Mouse (Mus musculus) forebrain, embryonic 14.5 days (tissue): ENCODE data around the gene Sap18. TPM values are rescaled to one million over a fixed set of nuclear protein-coding genes. Genes with fewer than 3 reads are reported as not detected.
A peak's percentile ranks its signal among the peaks of the same experiment; 100 is the strongest.
"Not testable (repeated sequence)": the region's sequence is repeated elsewhere in the genome, so short reads cannot be mapped to it uniquely, and the experiment has no call there.

ENCODE experiments used
- ATAC-seq: fragments of 200-750 bp; cut with Nextera tagmentation; 2 replicates; pipeline ENCODE4 v1.8.0; 2017; ENCODE audit warnings: mild to moderate bottlenecking, moderate library complexity
- DNase-seq: peaks from one replicate; pipeline ENCODE4 v3.0.0-alpha.2; 2015; ENCODE audit warnings: low spot score
- H3K27ac ChIP-seq: fragments of 300-500 bp; sonication (generic); 2 replicates; pipeline ENCODE4 v1.5.1; 2014; ENCODE audit warnings: low read depth, mild to moderate bottlenecking, control low read depth, low read length, moderate library complexity
- H3K27me3 ChIP-seq: fragments of 300-500 bp; sonication (generic); replicated peaks from 2 replicates; pipeline ENCODE4 v1.6.1; 2014; ENCODE audit warnings: low read length, control low read depth, mixed read lengths; ENCODE audit not compliant: control insufficient read depth, insufficient read depth
- H3K36me3 ChIP-seq: fragments of 300-500 bp; sonication (generic); 2 replicates; pipeline ENCODE4 v1.6.1; 2014; ENCODE audit warnings: low read length, control low read depth; ENCODE audit not compliant: control insufficient read depth, insufficient read depth
- H3K4me1 ChIP-seq: fragments of 300-500 bp; sonication (generic); 2 replicates; pipeline ENCODE4 v1.6.1; 2014; ENCODE audit warnings: antibody characterized with exemption, low read length, control low read depth; ENCODE audit not compliant: control insufficient read depth, insufficient read depth
- H3K4me2 ChIP-seq: fragments of 300-500 bp; sonication (generic); 2 replicates; pipeline ENCODE4 v1.6.1; 2014; ENCODE audit warnings: mild to moderate bottlenecking, control low read depth, low read length
- H3K4me3 ChIP-seq: fragments of 300-500 bp; sonication (generic); 2 replicates; pipeline ENCODE4 v1.5.1; 2014; ENCODE audit warnings: low read depth, low read length, control low read depth
- H3K9ac ChIP-seq: fragments of 300-500 bp; sonication (generic); 2 replicates; pipeline ENCODE4 v1.6.1; 2014; ENCODE audit warnings: mild to moderate bottlenecking, low read length, control low read depth, moderate library complexity
- H3K9me3 ChIP-seq: fragments of 300-500 bp; sonication (generic); replicated peaks from 2 replicates; pipeline ENCODE4 v1.6.1; 2016; ENCODE audit warnings: low read length, control low read depth, mixed read lengths; ENCODE audit not compliant: control insufficient read depth
- WGBS: fragments of 180-500 bp; shearing (Covaris S2); extraction: QIAGEN DNeasy Blood & Tissue Kit; methylation state at CpG from one replicate; pipeline ENCODE4 v1.1.7; 2014; 5-methylcytosine and 5-hydroxymethylcytosine counted together
- polyA plus RNA-seq: library from polyadenylated mRNA; unstranded; fragments of >200 nt; fragmentation: Nextera tagmentation; extraction: Ambion mirVana; gene quantifications from 2 replicates; pipeline ENCODE4 v1.2.1, GENCODE M21; 2014

The Sap18 gene
- polyA plus RNA-seq, 1 experiment from 2014 or later, result 31.7 TPM

- ATAC-seq (no peak), DNase-seq (no peak)
- H3K27ac ChIP-seq, result no peak overlapping the region
- H3K9ac ChIP-seq, result no peak overlapping the region
- H3K9me3 ChIP-seq, result no peaks in the 10 kb centered on the region
- no peak overlapping the region for H3K4me2 ChIP-seq
- H3K27me3 ChIP-seq, result no peaks in the 10 kb centered on the region
- 97% methylated on average over 2 of the region's 2 CpGs for WGBS
- H3K4me3 ChIP-seq, result no peak overlapping the region
- H3K36me3 ChIP-seq, result peaks cover 48% of the 10 kb centered on the region
- H3K4me1 ChIP-seq, result no peaks in the 10 kb centered on the region
These were observed 12.9 kb downstream of the Sap18 start for GRCm38 (mm10) chr14:57810886-57811285.

GRCm38 (mm10) chr14:57811844-57812243 lies 13.9 kb downstream of the Sap18 start:
- ATAC-seq (no peak), DNase-seq (no peak)
- Histone ChIP-seq H3K4me1 (no peaks in the 10 kb centered on the region), H3K4me3 (no peak overlapping the region), H3K9me3 (no peaks in the 10 kb centered on the region), H3K4me2 (no peak overlapping the region), H3K27me3 (no peaks in the 10 kb centered on the region), H3K27ac (no peak overlapping the region), H3K9ac (no peak overlapping the region), H3K36me3 (peaks cover 46% of the 10 kb centered on the region)
- 96% methylated on average over 5 of the region's 5 CpGs for WGBS

GRCm38 (mm10) chr14:57820839-57821238 lies 22.9 kb downstream of the Sap18 start:
- Histone ChIP-seq H3K36me3 (peaks cover 52% of the 10 kb centered on the region), H3K4me2 (no peak overlapping the region), H3K9me3 (no peaks in the 10 kb centered on the region), H3K9ac (no peak overlapping the region), H3K4me1 (no peaks in the 10 kb centered on the region), H3K27ac (no peak overlapping the region), H3K4me3 (no peak overlapping the region), H3K27me3 (no peaks in the 10 kb centered on the region)
- ATAC-seq (no peak), DNase-seq (no peak)
- WGBS, result 87% methylated on average over 4 of the region's 4 CpGs

- peak; percentile 98 for ATAC-seq
- peak within 1 kb of the TSS; percentile 82 for H3K4me3 ChIP-seq
These were observed 28.1 kb downstream of the Sap18 start, which contains the start of the genes Ska3 and Mrpl57 for GRCm38 (mm10) chr14:57825788-57826751. TSS of gene Ska3 (minus strand) at chr14:57826185. TSS of gene Mrpl57 (plus strand) at chr14:57826234.

GRCm38 (mm10) chr14:57827284-57827683 lies 29.3 kb downstream of the Sap18 start:
- no peak overlapping the region for H3K27ac ChIP-seq
- H3K4me2 ChIP-seq, result peak overlapping the region; percentile 60

More at GRCm38 (mm10) chr14:57825788-57826751, 28.1 kb downstream of the Sap18 start, which contains the start of the genes Ska3 and Mrpl57:
- DNase-seq, result peak; percentile 97
- H3K4me2 ChIP-seq, result peak within 1 kb of the TSS; percentile 60
- peaks cover 11% of the 10 kb centered on the region for H3K36me3 ChIP-seq
- no peaks in the 10 kb centered on the region for H3K27me3 ChIP-seq
- H3K27ac ChIP-seq, result peak within 1 kb of the TSS; percentile 90
- H3K9me3 ChIP-seq, result no peaks in the 10 kb centered on the region
- peaks cover 7% of the 10 kb centered on the region; the same call in 1 of the 2 replicates for H3K4me1 ChIP-seq
- WGBS, result under 1% methylated on average over 93 of the region's 96 CpGs
- peak within 1 kb of the TSS; percentile 92 for H3K9ac ChIP-seq

GRCm38 (mm10) chr14:57833526-57833925 lies 35.5 kb downstream of the Sap18 start:
- Histone ChIP-seq H3K27me3 (no peaks in the 10 kb centered on the region), H3K4me2 (no peak overlapping the region), H3K27ac (no peak overlapping the region), H3K9ac (no peak overlapping the region), H3K4me3 (no peak overlapping the region), H3K36me3 (peaks cover 34% of the 10 kb centered on the region), H3K4me1 (no peaks in the 10 kb centered on the region), H3K9me3 (no peaks in the 10 kb centered on the region)
- 91% methylated on average over 2 of the region's 2 CpGs for WGBS
- no peak for ATAC-seq
- no peak for DNase-seq

More at GRCm38 (mm10) chr14:57827284-57827683, 29.3 kb downstream of the Sap18 start:
- Histone ChIP-seq H3K4me1 (peaks cover 7% of the 10 kb centered on the region; the same call in 1 of the 2 replicates), H3K36me3 (0 out of 2 replicates have a peak, but pooled peaks cover 2% of the 10 kb centered on the region), H3K9me3 (no peaks in the 10 kb centered on the region), H3K4me3 (peak overlapping the region; percentile 82), H3K27me3 (no peaks in the 10 kb centered on the region), H3K9ac (peak overlapping the region; percentile 92)
- 88% methylated on average over 1 of the region's 1 CpGs for WGBS
- DNase-seq (no peak), ATAC-seq (no peak)

GRCm38 (mm10) chr14:57835157-57835556 lies 37.2 kb downstream of the Sap18 start:
- H3K36me3 ChIP-seq, result peaks cover 45% of the 10 kb centered on the region
- 96% methylated on average over 10 of the region's 10 CpGs for WGBS
- no peaks in the 10 kb centered on the region for H3K27me3 ChIP-seq
- H3K4me2 ChIP-seq, result no peak overlapping the region
- H3K9me3 ChIP-seq, result no peaks in the 10 kb centered on the region
- no peak overlapping the region for H3K27ac ChIP-seq
- no peak for DNase-seq
- H3K9ac ChIP-seq, result no peak overlapping the region
- no peak for ATAC-seq
- no peak overlapping the region for H3K4me3 ChIP-seq
- no peaks in the 10 kb centered on the region for H3K4me1 ChIP-seq

- 89% methylated on average over 3 of the region's 3 CpGs for WGBS
- H3K27me3 ChIP-seq, result no peaks in the 10 kb centered on the region
- no peak overlapping the region for H3K4me3 ChIP-seq
- peaks cover 51% of the 10 kb centered on the region for H3K36me3 ChIP-seq
- H3K4me2 ChIP-seq, result no peak overlapping the region
- no peaks in the 10 kb centered on the region for H3K9me3 ChIP-seq
- no peak for ATAC-seq
- no peak for DNase-seq
- H3K4me1 ChIP-seq, result no peaks in the 10 kb centered on the region
- H3K9ac ChIP-seq, result no peak overlapping the region
- no peak overlapping the region for H3K27ac ChIP-seq
These were observed 46.6 kb downstream of the Sap18 start for GRCm38 (mm10) chr14:57844535-57844934.

- 80% methylated on average over 5 of the region's 5 CpGs for WGBS
- not testable (repeated sequence) for DNase-seq, H3K9ac ChIP-seq, H3K27me3 ChIP-seq, H3K4me3 ChIP-seq, H3K27ac ChIP-seq, H3K4me2 ChIP-seq, H3K9me3 ChIP-seq, ATAC-seq, H3K4me1 ChIP-seq
- H3K36me3 ChIP-seq, result peaks cover 40% of the 10 kb centered on the region
These were observed 50.1 kb downstream of the Sap18 start for GRCm38 (mm10) chr14:57848061-57848460.
